Mouse (Mus musculus) Patski (cell line): ENCODE results near the gene Hist1h1d. TPM values are rescaled to one million over a fixed set of nuclear protein-coding genes. Genes with fewer than 3 reads are reported as not detected.
A peak's percentile ranks its signal among the peaks of the same experiment; 100 is the strongest.
"Not testable (repeated sequence)": the region's sequence is repeated elsewhere in the genome, so short reads cannot be mapped to it uniquely, and the experiment has no call there.

Experiments
- ATAC-seq: fragments of 100-300 bp; one replicate; pipeline ENCODE4 v1.8.0; 2021
- CTCF ChIA-PET: fragments of 350-600 bp; sonication (Branson Sonifier 250); formaldehyde crosslinking; loops from one replicate; lab custom pipeline; 2022; ENCODE audit warnings: inconsistent platforms; lab: Charles Lee
- POLR2A ChIA-PET: fragments of 350-600 bp; sonication (Branson Sonifier 250); formaldehyde crosslinking; loops from one replicate; lab custom pipeline; 2022; ENCODE audit warnings: antibody characterized with exemption, inconsistent platforms; lab: Charles Lee
- DNase-seq: peaks from one replicate; pipeline ENCODE4 v3.0.0-alpha.2; 2011; ENCODE audit warnings: low read depth, low spot score
- H3K27me3 ChIP-seq: fragments of 371-371 bp; one replicate; pipeline ENCODE4 v1.5.1; 2021
- CTCF ChIP-seq: fragments of 100-300 bp; IDR thresholded peaks from one replicate; pipeline ENCODE4 v1.5.1; 2021
- in situ Hi-C: fragments of 300-500 bp; cut with MboI; formaldehyde crosslinking; loops from 3 replicates; pipeline ENCODE4 v1.11.1; 2018; ENCODE audit warnings: low pct_unique_long_range_greater_than_20kb, mixed read lengths
- polyA plus RNA-seq: library from polyadenylated mRNA; unstranded; gene quantifications from one replicate; pipeline ENCODE4 v1.2.3, GENCODE M21; 2021

Hist1h1d gene
- polyA plus RNA-seq, 1 experiment from 2014 or later, result 2.1 TPM

GRCm38 (mm10) chr13:23536076-23536822 lies 16.8 kb upstream of the Hist1h1d start:
- DNase-seq, result no peak
- TF ChIP-seq CTCF, result no peak
- no peaks in the 10 kb centered on the region for H3K27me3 ChIP-seq
- ChIA-PET CTCF (no interaction called here), POLR2A (no interaction called here)
- ATAC-seq, result no peak
- in situ Hi-C loops, result loop anchor here (10.0 kb wide), 1 partner anchor 1821 kb away; the partner anchor contains the start of genes Hist1h2ai, Hist1h2bl and Hist1h3h

GRCm38 (mm10) chr13:23537006-23537710 lies 15.9 kb upstream of the Hist1h1d start:
- CTCF ChIA-PET, result no interaction called here

GRCm38 (mm10) chr13:23538249-23538648 lies 14.8 kb upstream of the Hist1h1d start:
- no peak for ATAC-seq
- POLR2A ChIA-PET, result no interaction called here
- no peak for TF ChIP-seq CTCF
- CTCF ChIA-PET, result no interaction called here
- H3K27me3 ChIP-seq, result no peaks in the 10 kb centered on the region
- in situ Hi-C loops, result loop anchor here (10.0 kb wide), 1 partner anchor 1823 kb away; the partner anchor contains the start of genes Hist1h2ai, Hist1h2bl and Hist1h3h
- DNase-seq, result no peak

More at GRCm38 (mm10) chr13:23537006-23537710, 15.9 kb upstream of the Hist1h1d start:
- TF ChIP-seq CTCF, result no peak
- ATAC-seq, result no peak
- no peak for DNase-seq
- H3K27me3 ChIP-seq, result no peaks in the 10 kb centered on the region
- in situ Hi-C loops, result loop anchor here (10.0 kb wide), 1 partner anchor 1822 kb away; the partner anchor contains the start of genes Hist1h2ai, Hist1h2bl and Hist1h3h
- POLR2A ChIA-PET, result no interaction called here

GRCm38 (mm10) chr13:23539821-23540220 lies 13.2 kb upstream of the Hist1h1d start:
- DNase-seq, POLR2A ChIA-PET, ATAC-seq, H3K27me3 ChIP-seq: not testable (repeated sequence)
- CTCF ChIA-PET, result interaction anchor here (1.6 kb wide), 1 partner anchor 45 kb away, joined by 3 read pairs; no protein-coding TSS in a partner anchor
- in situ Hi-C loops, result loop anchor here (10.0 kb wide), 1 partner anchor 1825 kb away; the partner anchor contains the start of genes Hist1h2ai, Hist1h2bl and Hist1h3h

DNA sequence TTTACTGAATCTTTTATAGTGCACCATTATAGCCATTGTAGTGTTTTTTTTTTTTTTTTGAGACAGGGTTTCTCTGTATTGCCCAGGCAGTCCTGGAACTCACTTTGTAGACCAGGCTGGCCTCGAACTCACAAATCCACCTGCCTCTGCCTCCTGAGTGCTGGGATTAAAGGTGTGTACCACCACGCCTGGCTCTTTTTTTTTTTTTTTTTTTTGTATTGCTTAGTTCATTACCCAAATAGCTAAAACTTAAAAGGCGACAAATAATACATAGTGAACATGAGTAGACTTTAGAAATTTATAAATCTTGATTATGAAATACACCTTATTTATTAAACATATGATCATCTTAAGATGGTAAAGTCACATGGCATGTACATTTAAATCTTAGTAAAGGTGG lies 11.6 kb upstream of the Hist1h1d start:
- no peak for TF ChIP-seq CTCF
- POLR2A ChIA-PET, result interaction anchor here (0.6 to 1.8 kb wide), 5 partner anchors 8 to 1754 kb away, joined by 3 to 15 read pairs (median 3); partner anchors contain the start of genes Hist1h2an and Hist1h2bp
- ATAC-seq, result no peak
- no peaks in the 10 kb centered on the region for H3K27me3 ChIP-seq
- DNase-seq, result no peak
- in situ Hi-C loops, result no loop called here
- CTCF ChIA-PET, result interaction anchor here (1.2 kb wide), 1 partner anchor 26 kb away, joined by 3 read pairs; no protein-coding TSS in a partner anchor

DNA sequence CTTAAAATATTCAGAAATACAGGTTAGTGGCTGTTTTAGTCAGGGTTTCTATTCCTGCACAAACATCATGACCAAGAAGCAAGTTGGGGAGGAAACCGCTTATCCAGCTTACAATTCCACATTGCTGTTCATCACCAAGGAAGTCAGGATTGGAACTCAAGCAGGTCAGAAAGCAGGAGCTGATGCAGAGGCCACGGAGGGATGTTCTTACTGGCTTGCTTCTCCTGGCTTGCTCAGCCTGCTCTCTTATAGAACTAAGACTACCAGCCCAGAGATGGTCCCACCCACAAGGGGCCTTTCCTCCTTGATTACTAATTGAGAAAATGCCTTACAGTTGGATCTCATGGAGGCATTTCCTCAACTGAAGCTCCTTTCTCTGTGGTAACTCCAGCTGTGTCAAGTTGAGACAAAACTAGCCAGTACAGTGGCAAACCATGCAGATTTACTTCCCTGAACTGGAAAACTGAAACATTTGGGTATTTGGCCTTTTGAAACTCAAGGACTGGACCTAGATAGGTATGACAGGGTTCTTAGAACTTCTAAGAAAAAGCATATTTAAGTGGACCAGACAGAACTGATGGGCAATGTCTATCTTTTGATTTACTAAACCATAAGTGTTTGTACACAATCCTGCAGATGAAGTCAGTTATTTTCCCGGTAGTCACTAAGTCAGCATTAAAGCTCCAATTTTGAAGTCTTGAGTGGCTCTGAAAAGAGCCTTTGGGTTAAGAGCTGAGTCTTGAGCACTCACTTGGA lies 10.7 kb upstream of the Hist1h1d start:
- DNase-seq, in situ Hi-C loops, ATAC-seq, H3K27me3 ChIP-seq: not testable (repeated sequence)
- POLR2A ChIA-PET, result interaction anchor here (0.6 to 1.8 kb wide), 4 partner anchors 7 to 42 kb away, joined by 3 to 15 read pairs (median 4); no protein-coding TSS in a partner anchor
- CTCF ChIA-PET, result interaction anchor here (1.3 kb wide), 2 partner anchors 9 to 10 kb away, joined by 3 to 4 read pairs; partner anchors contain the start of genes Hist1h1d and Hist1h2af

GRCm38 (mm10) chr13:23542999-23543607 lies 10.0 kb upstream of the Hist1h1d start, which contains the start of gene Hist1h2bh:
TSS of gene Hist1h2bh (minus strand) at chr13:23543392.
- H3K27me3 ChIP-seq, in situ Hi-C loops: not testable (repeated sequence)
- ATAC-seq (peak; percentile 94), DNase-seq (peak; percentile 83)
- POLR2A ChIA-PET, result interaction anchor here (1.4 to 1.8 kb wide), 2 partner anchors 8 to 41 kb away, joined by 5 to 15 read pairs; no protein-coding TSS in a partner anchor
- CTCF ChIA-PET, result interaction anchor here (1.3 kb wide), 2 partner anchors 9 kb away, joined by 3 to 4 read pairs; partner anchors contain the start of genes Hist1h1d and Hist1h2af

- POLR2A ChIA-PET, result no interaction called here
- DNase-seq (peak; percentile 89), ATAC-seq (peak; percentile 68)
- no peaks in the 10 kb centered on the region for H3K27me3 ChIP-seq
- CTCF ChIA-PET, result interaction anchor here (1.3 kb wide), 1 partner anchor 10 kb away, joined by 4 read pairs; the partner anchor contains the start of gene Hist1h2af
- in situ Hi-C loops, result no loop called here
- TF ChIP-seq CTCF, result no peak
Observed at GRCm38 (mm10) chr13:23543965-23544786, 8.9 kb upstream of the Hist1h1d start, which contains the start of gene Hist1h3f. TSS of gene Hist1h3f (plus strand) at chr13:23544052.

DNA sequence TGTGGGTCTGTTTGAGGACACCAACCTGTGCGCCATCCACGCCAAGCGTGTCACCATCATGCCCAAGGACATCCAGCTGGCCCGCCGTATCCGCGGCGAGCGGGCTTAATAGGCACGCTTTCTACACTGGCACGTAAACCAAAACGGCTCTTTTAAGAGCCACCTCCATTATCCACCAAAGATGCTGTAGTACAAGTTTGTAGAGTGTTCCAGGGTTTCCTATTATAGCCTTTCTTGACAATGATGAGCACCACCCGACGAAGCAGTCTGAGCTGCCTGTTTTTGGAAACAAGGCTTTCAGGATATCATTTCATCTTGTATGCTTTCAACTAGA lies 8.3 kb upstream of the Hist1h1d start:
- in situ Hi-C loops, CTCF ChIA-PET, H3K27me3 ChIP-seq, DNase-seq, POLR2A ChIA-PET: not testable (repeated sequence)
- peak; percentile 3 for ATAC-seq
